Mouse (Mus musculus): ENCODE data around the gene Adamtsl3.

- TF ChIP-seq CEBPB (IDR thresholded peaks at IDR 0.05; ENCODE audit: low read depth) (no peak), MYOD1 (IDR thresholded peaks at IDR 0.05; ENCODE audit: control insufficient read depth, insufficient read length, low read depth) (no peak), CTCF (IDR thresholded peaks at IDR 0.05; ENCODE audit: control insufficient read depth, insufficient read depth, insufficient read length) (no peak), USF1 (IDR thresholded peaks at IDR 0.05; ENCODE audit: low read depth) (no peak), MYOG (IDR thresholded peaks at IDR 0.05; ENCODE audit: control insufficient read depth, extremely low read depth, insufficient read length) (no peak), MAX (IDR thresholded peaks at IDR 0.05) (no peak), FOSL1 (IDR thresholded peaks at IDR 0.05; ENCODE audit: insufficient read depth, low read length, poor library complexity, severe bottlenecking) (no peak)
Observed at GRCm38 (mm10) chr7:82478461-82478860, 143.0 kb downstream of the Adamtsl3 start.

Measured in C2C12 (cell line).